Mouse (Mus musculus): ENCODE measurements around the gene Tst.

Gene Tst

DNA sequence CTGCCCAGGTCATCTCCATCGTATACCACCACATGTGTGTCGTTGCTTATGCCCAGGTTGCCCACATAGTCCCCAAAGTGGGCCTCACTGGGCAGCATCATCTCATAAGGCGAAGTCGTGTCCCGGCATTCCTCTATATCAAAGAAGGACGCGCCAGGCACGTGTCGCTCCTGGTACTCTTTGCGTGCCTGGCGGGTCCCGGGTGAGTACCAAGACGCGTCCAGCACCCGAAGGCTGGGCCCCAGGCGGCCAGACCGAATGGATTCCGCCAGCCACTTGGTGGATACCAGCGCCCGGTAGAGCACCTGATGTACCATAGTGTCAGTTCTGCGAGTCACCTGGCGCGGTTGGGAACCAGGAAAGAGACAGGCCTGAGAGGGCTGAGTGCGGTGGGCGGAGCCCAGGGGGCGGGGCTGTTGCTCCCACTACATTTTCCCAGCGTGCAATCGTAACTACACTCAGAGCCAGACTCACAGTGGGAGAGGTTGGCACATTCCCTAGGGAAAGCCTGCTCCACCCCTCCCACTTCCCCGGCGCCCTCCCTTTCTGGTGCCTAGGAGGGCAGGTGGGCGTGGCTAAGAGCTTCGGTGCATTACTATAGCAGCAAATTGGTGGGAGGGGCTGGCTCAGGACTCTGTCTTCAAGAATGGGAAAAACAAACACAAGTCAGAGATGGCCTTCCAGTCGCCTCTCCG lies at the start of gene Tst:
Tst (minus strand) TSS at position 391 of the 695 bp plus-strand sequence.
- DNase-seq: peak; percentile 80 to 84

DNA sequence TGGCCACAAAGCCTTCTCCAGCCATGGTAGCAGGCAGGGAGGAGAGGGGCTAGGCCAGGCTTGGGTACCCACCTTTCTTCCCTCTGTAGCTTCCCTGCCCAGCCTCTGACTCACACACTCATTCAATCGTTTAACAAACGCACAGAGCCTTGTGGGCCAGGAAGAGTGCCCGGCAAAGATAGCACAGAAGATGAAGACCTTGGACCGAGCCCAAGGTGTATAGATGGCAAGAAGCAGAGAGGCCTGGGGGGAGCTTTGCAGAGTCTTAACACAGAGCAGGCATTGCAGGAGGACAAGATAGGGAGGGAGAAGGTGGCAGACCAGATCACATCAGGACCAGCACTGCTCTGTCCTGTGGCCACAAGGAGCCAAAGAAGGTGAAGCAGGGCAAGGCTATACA lies 49.5 kb upstream of the Tst start:
- no peak for DNase-seq

DNA sequence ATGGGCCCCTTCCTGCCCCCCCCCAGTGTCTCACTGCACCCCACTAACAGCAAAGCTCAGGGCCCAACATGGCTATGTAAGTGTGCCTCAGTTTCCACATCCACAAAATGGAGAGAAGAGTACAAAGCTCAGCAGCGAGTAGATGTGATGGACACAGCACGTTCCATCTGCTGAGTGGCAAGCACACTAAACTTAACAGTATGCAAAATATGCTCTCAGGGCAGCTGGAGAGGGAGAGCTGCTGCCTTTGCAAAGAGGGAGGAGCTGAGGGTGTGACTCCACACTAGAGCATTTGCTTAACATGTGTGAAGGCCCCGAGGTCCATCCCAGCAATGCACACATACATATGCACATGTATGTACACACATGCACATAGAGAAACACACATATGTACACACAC lies 47.2 kb upstream of the Tst start:
- DNase-seq: no peak

DNA sequence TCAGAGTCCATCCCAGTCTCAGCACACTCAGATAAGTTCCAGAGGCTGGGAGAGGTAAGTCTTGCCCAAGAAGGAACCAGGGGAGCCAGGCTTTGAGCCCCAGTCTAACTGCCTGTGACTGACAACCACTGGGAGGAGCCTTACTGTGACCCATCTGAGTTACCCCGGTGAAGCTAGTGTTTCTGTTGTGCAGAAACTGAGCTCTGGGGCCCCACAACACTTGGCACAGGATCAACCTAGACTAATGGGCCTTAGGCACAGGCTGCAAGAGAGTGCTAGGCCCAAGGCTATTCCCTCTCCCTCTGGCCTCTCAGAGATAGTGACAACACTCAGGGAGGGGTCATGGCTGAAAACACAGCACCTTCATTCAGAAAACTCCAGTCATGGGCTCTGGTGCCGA lies 45.5 kb upstream of the Tst start:
- no peak for DNase-seq

DNA sequence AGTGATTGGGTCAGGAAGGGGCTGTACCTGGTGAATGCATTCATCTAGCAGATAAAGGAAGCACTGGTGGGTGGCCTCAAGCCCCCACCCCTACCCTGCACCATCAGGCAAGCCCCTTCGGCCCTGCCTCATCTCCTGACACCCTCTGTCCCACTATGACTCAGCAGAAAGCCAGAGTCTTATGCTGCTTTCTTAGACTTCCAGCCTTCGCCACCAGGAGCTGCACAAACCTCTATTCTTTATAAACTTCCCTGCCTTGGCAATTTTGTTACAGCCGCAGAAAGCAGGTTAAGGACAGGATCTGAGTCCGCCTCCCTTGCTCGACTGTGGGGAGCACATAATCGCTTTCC lies 44.7 kb upstream of the Tst start:
- DNase-seq: no peak

DNA sequence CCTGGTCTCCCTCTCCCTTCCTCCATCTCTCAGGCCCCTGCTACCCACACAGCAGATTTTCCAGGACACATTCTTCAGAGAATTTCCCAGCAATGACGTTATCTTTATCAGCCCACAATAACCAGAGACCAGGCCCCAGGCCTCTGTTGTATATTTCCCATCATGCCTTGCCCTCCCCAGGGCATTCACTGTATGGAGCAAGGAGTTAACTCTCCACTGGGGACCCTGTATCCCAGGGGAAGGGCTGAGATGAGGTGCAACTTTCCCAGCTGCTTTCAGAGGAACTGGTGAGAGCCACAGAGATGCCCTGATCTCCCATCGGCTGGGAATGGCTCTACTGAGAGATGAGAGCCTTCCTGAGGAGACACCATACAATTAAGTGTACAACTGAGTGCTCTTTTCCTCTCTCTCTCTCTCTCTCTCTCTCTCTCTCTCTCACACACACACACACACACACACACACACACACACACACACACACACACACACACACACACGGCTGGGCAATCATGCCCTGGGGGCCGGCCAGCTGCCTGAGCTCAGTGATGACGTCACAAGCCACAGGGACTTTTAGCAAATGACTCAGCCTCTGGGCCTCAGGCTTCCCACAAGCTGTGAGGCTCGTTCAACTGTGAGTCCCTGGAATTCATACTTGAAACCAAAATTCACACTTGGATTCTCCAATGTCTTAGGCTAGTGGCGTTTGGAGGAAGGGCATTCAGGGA lies 44.1 kb upstream of the Tst start:
- no peak for DNase-seq

DNA sequence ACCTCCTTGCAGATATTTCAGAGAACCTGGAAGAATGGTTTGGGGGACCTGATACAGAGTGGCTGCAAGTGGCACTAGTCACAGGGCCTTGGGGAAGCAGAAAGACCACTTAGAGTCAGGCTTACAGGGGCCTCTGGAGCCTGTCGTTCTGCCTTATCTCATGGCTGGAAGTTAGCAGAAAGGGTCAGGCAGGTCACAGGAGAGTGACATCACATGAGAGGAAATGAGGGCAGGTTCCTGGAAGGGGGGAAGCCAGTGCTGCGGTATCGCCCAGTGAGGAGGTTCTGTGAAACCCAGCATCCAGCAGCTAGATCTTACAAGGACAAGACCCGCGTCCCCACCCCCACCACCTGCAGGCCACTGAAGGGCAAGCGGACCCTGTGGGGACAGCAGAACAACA lies 43.4 kb upstream of the Tst start:
- no peak for DNase-seq

DNA sequence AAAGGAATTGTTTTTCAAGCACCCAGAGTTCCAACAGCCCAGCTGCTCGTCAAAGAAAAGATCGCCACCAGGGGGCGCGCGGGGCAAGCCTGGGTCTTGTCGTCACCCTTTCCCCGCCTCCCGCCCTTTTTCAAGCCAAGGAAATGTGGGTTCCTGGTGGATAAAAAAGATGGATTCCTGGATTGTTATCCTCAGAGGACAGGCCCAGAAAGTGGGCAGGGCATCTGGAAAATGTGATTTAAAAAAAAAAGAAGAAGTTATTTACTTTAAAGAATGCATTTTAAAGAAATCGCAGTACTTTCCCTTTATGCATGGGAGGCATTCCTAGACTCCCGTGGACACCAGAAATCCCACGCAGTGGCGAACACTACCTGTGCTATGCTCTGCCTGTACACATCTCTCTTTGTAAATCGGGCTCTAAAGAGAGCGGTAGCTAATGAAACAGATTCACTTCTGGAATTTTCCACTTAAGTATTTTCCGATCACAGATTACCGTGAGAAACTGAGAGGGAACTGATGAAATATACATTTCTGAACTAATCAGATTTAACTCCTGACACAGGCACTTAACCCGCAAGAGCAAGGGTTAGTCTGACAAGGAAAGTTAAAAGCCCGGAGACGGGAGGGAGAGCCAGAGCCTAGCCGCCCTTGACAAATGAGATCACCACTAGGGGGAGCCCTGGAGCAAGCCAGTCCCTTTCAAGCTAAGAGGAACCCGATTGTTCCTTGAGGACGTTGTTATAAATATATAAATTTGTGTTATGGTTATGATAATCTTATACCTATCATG lies 42.2 kb upstream of the Tst start:
- peak; percentile 97 to 98 for DNase-seq

DNA sequence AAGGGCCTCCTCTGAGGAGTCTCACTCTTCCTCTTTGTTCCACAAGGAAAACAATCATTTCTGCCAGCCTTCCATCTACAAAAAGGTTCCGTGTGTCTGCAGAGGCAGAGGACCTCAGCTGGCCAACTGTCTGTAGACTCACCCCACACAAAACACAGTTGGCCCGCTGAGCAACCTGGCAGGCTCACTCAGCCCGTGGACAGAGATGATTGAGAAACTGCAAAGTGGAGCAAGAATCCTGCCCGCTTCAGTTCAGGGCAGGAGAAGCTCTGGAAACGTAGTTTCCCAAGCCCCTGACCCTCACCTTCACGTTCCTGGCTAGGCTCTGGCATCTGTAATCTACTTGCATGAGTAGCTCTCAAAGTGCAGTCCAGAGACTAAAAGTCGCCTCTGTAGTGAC lies 41.4 kb upstream of the Tst start:
- no peak for DNase-seq

DNA sequence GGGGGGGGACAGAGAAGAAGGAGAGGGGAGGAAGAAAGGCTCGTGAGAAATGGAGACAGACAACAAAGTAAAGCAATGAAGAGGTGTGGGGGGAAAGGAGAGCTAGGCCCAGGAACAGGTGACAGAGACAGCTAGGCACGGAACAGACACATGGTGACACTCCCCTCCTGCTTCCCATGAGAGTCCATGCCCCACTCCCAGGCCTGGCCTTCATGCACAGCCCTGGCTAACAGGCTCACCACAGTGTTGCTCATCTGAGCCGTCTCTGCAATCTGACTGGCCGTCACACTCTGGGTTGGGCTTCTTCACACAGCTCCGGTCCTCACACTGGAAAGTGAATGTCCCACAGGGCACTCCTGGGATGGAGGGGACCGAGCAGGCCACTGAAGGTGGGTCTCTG lies 38.1 kb upstream of the Tst start:
- DNase-seq: no peak

DNA sequence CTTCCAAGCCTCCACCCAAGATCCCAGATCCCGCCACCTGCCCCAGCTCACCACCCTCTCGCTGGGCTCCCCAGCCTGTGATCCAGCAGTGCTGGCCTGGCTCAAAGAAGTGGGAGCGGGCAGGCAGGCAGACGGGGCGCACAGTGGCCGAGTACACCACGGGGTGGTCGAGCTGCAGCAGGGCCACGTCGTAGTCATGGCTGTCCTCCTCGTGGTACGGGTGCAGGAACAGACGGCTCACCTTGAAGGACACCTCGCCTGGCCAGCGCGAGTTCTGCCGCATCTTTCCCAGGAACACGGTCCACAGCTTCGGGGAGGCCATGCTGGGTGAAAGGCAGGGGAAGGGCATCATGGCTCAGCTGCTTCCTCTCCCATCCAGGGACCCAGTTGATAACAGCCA lies 36.5 kb upstream of the Tst start:
- DNase-seq: no peak

DNA sequence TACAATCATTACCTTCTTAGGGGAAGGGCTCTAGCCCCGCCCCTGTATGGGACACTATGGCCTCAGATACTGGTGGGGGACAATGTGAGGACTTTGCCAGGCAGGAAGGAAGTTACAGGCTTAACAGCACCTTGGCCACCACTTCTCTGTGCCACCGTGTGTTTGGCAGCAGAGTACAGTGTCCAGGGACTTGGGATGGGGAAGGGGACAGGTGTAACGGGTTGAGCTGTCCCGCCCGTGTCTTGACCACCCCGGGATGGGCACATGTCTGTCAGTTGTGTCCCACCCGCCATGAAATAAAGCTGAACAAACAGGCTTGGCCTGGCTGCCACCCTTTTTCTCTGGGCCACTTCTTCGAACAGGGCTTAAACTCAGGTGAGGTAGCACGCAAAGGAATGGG lies 33.3 kb upstream of the Tst start:
- DNase-seq: no peak

DNA sequence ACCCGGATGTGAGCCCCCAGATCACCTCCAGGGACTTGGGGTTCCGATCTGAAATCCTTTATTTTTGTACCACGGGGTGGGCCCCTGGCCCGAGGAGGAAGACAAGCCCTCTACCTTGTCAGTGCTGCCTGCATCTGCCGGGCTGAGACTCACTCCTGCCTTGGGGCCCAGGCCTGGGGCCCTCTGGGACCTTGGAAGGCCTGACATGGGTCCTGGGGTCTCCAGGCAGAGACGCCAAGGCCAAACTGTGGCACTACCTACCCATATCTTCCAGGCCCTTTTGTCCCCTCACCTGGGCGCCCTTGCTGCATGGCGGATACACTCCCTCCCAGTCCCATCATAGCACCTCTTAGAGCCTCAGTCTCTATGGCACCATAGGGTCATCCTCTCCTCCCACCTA lies 32.8 kb upstream of the Tst start:
- DNase-seq: no peak

DNA sequence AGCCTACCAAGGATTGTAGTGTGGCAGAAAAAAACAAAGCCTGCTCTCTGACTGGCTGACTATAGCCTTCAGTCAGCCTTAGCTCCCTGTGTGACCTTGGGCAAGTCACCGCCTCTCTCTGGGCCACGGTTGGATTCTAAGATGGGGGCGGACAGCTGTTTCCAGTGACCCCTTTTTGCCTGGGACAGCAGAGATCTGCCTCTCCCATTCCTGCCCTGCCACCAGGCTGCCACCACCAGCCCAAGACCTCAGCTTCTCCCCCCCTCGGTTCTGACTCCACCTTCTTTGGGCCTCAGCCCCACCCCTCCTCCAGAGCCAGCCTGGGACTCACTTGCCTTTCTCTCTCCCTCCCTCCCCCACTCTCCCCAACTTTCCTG lies 32.3 kb upstream of the Tst start:
- DNase-seq: no peak

DNA sequence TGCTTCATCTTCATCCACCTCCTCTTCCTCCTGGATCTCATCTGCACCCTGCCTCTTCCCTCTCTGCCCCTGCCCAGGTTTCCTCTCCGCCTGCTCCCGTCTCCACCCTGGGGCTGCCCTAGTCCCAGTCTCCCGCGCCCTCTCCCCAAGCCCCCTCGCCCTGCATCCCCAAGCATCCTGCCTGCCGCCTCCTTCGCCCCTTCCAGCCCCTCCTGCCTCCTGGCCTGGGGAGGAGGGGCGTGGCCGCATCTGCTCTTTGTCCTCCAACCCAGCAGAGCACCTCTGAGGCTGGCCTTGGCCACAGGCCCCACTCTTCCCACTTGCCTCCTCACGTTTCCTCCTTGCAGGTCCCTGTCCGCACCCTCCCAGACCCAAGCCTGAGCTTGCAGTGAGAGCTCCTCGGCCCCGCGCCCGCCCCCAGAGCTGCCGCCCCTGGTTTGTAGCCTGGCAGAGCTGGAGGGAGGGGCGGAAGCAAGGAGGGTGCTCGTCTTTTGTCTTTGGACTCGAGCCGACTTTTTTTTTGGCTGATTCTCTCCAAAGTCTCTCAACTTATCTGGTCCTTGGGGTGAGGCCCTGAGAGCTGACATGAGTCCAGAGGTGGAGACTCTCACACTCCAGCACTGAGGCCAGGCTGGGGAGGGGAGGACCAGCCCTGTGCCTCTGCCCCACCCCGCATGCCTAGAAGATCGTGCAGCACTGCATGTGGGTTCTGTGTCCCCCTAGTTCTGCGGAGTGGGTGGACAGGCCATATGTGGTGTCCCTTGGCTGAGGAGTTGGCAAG lies 31.7 kb upstream of the Tst start:
- DNase-seq: peak; percentile 49

DNA sequence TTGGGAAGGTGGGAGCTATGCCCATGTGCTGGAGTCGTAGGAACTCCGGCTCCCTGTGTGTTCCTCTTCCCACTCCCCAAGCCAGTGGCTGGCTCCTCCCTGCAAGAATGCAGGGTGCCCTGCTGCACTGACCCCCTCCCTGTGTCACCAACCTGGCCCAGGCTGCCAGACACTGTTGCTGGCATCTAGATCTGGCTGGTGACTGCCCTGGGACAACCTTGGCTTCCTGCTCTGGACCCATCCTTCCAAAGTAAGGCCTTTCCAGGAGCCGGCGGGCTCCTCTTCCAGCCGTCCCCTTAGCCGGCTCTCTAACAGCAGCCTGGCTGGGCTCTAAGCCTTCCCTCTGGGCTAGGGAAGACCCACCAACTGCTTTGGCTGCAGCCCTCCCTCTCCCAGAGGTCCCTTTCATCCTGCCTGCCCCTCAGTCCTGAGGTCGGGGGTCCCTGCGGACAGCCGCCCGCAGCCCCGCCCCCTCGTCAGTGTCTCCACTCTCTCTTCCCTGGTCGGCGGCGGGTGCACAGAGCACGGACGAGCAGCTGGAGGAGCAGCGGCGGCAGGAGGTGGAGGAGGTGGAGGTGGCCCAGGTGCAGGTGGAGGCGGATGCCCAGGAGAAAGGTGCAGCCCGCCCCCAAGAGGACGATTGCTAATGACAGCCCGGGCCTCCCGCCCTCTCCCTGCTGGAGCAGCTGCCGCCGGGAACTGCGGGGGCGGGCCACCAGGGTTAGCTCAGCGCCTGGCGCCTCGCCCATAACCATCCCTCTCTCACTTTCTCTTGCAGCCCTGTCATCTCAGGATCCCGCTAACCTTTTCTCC lies 30.9 kb upstream of the Tst start:
- DNase-seq: peak; percentile 90 to 96

DNA sequence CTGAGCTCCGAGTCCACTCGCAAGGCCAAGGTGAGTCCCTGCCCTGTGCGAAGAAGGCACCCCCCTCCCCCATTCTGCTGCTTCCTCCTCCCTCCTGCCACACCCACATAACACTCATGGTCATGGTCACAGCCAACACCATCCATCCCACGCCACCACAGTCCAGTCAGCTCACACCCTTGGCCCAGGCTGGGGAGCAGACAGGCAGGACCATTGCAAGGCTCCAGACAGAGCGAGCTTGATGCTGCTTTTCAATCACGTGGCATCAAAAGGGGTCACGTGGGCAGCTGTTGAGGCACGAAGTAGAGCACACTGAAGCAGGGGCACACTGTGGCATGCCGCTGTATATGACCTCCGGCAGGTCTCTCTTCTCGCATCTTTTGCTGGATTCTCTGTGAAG lies 30.0 kb upstream of the Tst start:
- no peak for DNase-seq

DNA sequence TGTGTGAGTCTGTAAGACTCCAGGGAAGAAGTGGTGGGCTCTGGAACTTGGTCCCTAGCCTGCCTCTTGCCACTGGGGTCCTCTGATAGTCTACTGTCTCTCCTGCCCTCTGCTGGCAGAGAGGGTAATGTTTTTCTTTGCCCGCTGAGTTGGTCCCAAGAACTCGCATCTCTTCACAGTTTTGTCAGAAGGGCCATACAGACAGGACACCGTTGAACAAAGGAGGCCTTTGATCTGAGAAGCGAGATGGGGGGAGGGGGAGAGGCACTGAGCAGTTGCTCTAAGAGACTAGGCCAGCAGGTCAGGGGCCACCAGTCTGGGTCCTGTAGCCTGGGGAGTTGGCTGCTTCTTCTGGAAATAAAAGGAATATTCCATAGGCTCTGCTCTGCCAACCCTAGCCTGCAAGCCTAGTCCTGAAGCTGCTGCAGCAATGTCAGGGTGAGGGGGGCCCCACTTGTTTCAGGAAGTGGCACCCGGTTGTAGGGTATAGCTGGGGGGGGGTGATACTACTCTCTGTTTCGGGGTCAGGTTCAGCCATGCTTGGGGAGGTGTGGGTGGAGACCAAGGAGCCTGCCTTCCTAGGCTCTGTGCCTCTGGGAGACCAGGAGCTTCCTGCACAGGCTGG lies 29.3 kb upstream of the Tst start:
- DNase-seq: peak in 1 of 2 experiments; percentile 47

DNA sequence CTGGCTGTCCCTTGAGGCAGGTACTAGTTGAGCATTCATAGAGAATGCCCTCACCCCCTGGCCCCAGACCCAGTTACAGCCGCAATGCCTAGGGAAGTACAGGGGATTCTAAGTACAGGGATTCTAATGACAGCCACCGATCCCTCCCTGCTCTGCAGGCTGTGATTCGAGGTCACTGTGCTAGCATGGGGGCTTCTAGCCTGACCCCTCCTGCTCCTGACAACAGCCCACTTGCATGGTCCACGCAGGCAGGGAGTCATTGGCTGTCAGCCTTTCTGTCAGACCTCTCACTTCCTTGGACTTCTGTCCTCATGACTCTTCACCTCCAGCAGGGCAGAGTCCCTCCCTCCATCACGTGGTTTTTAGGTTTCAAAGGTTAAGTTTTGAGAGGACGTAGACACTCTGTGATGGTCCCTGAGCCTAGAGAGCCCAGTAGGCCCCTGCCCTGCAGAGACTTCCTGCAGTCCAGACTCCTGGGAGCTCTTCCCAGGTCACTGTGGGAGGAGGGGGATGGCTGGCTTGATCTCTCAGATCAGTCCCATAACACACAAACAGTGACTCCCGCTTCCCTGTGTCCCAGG lies 25.9 kb upstream of the Tst start:
- no peak for DNase-seq

DNA sequence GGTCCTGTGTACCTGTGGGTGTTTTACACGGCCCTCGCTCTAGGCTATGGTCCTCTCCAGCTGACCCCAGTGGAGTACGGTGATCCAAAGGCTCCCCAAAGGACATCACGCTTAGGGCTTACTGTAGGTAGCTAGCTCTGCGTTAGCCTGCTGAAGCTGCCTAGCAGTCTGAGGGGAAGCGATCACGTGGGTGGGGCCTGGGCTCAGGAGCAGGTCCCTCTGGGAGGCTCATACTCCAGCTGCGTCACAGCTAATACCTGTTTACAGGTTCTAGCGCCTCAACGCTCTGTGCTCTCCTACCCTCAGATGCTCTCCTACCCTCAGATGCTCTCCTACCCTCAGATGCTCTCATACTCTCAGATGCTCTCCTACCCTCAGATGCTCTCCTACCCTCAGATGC lies 25.2 kb upstream of the Tst start:
- no peak for DNase-seq

DNA sequence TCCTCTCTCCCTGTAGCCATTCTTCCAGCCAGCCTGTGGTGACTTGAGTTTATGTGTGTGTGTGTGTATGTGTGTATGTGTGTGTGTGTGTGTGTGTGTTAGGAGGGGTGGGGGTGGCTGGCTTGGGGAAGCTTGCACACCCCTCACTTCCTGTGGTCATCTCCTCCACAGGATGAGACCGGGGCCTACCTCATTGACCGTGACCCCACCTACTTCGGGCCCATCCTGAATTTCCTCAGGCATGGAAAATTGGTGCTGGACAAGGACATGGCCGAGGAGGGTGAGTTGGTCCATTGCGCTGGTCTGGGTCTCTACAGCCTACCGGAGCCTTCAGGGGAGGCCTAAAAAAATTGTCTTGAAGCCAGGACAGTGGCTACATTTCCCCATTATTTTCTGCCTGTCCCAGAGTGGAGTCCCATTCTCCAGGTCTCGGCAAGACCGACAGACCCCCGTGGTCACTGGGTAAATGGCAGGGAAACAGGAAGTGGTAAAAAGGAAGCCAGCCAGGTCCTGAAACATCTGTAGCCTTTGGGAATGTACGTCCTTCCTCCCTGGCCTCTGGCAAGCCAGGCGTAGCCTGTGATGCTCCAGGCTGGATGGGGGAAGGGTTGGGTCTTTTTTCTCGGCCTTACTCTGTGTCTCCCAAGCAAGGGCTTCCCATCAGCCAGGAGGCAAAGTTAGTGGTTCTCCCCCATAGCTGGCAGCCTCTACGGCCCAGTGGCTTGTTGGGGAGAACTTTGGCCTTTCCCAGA lies 24.3 kb upstream of the Tst start:
- DNase-seq: no peak

All from cerebellum, postnatal 36 days (tissue).